Mouse (Mus musculus) intestine, postnatal 0 days (tissue): ENCODE data around the gene Ppard. TPM values are rescaled to one million over a fixed set of nuclear protein-coding genes. Genes with fewer than 3 reads are reported as not detected.

Experiments
- ATAC-seq: fragments of 200-750 bp; cut with Nextera tagmentation; 2 replicates; pipeline ENCODE4 v1.8.0; 2017; ENCODE audit warnings: mild to moderate bottlenecking, moderate TSS enrichment, moderate library complexity
- H3K27ac ChIP-seq: fragments of 300-500 bp; sonication (generic); 2 replicates; pipeline ENCODE4 v1.5.1; 2014; ENCODE audit warnings: mild to moderate bottlenecking, low read depth, low read length, moderate library complexity
- H3K27me3 ChIP-seq: fragments of 300-500 bp; sonication (generic); replicated peaks from 2 replicates; pipeline ENCODE4 v1.6.1; 2014; ENCODE audit warnings: low read length, mixed read lengths; ENCODE audit not compliant: control insufficient read depth, insufficient read depth
- H3K36me3 ChIP-seq: fragments of 300-500 bp; sonication (generic); 2 replicates; pipeline ENCODE4 v1.6.1; 2014; ENCODE audit warnings: mild to moderate bottlenecking, moderate library complexity; ENCODE audit not compliant: control insufficient read depth, insufficient read depth
- H3K4me1 ChIP-seq: fragments of 300-500 bp; sonication (generic); replicated peaks from 2 replicates; pipeline ENCODE4 v1.6.1; 2014; ENCODE audit warnings: antibody characterized with exemption, low read length, mixed read lengths; ENCODE audit not compliant: control insufficient read depth, insufficient read depth
- H3K4me2 ChIP-seq: fragments of 300-500 bp; sonication (generic); replicated peaks from 2 replicates; pipeline ENCODE4 v1.6.1; 2014; ENCODE audit warnings: low read depth, mild to moderate bottlenecking, moderate library complexity
- H3K4me3 ChIP-seq: fragments of 300-500 bp; sonication (generic); 2 replicates; pipeline ENCODE4 v1.5.1; 2014; ENCODE audit warnings: low read depth, low read length
- H3K9ac ChIP-seq: fragments of 300-500 bp; sonication (generic); 2 replicates; pipeline ENCODE4 v1.6.1; 2014; ENCODE audit warnings: mild to moderate bottlenecking, low read depth, low read length
- H3K9me3 ChIP-seq: fragments of 300-500 bp; sonication (generic); 2 replicates; pipeline ENCODE4 v1.6.1; 2016; ENCODE audit warnings: mixed run types; ENCODE audit not compliant: control insufficient read depth
- CTCF ChIP-seq: sonication (generic); IDR thresholded peaks from 2 replicates; pipeline ENCODE4 v1.5.1; 2016; ENCODE audit warnings: low read depth, mild to moderate bottlenecking, control low read depth, antibody characterized with exemption, moderate library complexity
- WGBS: fragments of 180-500 bp; shearing (Covaris S2); extraction: QIAGEN DNeasy Blood & Tissue Kit; methylation state at CpG from one replicate; pipeline ENCODE4 v1.1.7; 2014; 5-methylcytosine and 5-hydroxymethylcytosine counted together
- polyA plus RNA-seq: library from polyadenylated mRNA; unstranded; fragments of >200 nt; fragmentation: Nextera tagmentation; extraction: Ambion mirVana; gene quantifications from 2 replicates; pipeline ENCODE4 v1.2.1, GENCODE M21; 2015

Gene Ppard
- polyA plus RNA-seq, 1 experiment from 2014 or later: 1.7 TPM

DNA sequence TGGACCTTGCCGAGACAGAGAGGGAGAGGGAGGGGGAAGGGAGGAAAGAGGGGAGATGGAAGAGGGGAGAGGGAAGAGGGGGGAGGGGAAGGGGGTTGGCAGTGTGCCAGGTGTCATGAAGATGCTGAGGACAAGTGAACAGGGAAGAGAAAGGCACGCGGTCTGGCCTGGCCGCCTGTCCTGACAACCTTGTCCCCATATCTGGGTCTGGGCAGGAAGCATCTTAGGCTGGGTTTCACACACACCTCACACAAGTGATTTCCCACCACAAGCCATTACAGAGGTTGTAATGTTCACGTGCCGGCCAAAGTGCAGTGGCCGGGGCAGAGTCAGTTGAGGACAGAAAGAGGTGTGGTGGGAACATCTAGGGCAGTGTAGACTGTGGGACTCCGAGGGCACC, 55.1 kb downstream of the Ppard start:
- Histone ChIP-seq H3K27ac (peak overlapping the region; percentile 57; the same call in 1 of the 2 replicates), H3K4me1 (0 out of 2 replicates have a peak, but pooled peaks cover 6% of the 10 kb centered on the region), H3K9ac (no peak overlapping the region), H3K4me3 (no peak overlapping the region), H3K36me3 (peaks cover 6% of the 10 kb centered on the region; the same call in 1 of the 2 replicates), H3K9me3 (no peaks in the 10 kb centered on the region), H3K27me3 (no peaks in the 10 kb centered on the region), H3K4me2 (no peak overlapping the region; the same call in 1 of the 2 replicates)
- no peak for TF ChIP-seq CTCF
- peak; percentile 93 for ATAC-seq
- 27% methylated on average over 8 of the region's 8 CpGs for WGBS

DNA sequence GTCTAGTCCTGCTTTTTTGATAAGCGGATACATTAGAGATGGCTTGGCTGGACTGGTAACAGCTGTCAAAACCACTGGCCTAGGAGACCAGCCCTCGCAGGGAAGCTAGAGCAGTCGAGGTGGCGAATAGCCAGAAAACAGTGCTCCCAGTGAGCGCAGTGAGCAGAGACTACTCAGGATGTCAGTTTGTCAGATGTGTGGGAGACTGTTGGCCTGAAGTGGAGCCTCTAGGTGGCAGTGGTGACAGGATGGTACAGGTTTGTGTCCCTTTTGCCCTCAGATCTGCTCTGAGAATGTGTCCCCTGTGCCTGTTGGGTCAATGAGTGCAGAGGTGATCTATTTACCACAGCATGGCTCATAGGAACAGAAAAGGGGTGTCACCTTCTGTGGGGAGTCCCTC, 55.5 kb downstream of the Ppard start:
- peak; percentile 71 for ATAC-seq
- 39% methylated on average over 5 of the region's 5 CpGs for WGBS
- no peaks in the 10 kb centered on the region for H3K9me3 ChIP-seq
- 0 out of 2 replicates have a peak, but pooled peaks cover 6% of the 10 kb centered on the region for H3K4me1 ChIP-seq
- H3K4me2 ChIP-seq: no peak overlapping the region; the same call in 1 of the 2 replicates
- peak; percentile 72 for TF ChIP-seq CTCF
- peak overlapping the region; percentile 57; the same call in 1 of the 2 replicates for H3K27ac ChIP-seq
- H3K36me3 ChIP-seq: peaks cover 6% of the 10 kb centered on the region; the same call in 1 of the 2 replicates
- no peak overlapping the region for H3K9ac ChIP-seq
- no peak overlapping the region for H3K4me3 ChIP-seq
- H3K27me3 ChIP-seq: no peaks in the 10 kb centered on the region

DNA sequence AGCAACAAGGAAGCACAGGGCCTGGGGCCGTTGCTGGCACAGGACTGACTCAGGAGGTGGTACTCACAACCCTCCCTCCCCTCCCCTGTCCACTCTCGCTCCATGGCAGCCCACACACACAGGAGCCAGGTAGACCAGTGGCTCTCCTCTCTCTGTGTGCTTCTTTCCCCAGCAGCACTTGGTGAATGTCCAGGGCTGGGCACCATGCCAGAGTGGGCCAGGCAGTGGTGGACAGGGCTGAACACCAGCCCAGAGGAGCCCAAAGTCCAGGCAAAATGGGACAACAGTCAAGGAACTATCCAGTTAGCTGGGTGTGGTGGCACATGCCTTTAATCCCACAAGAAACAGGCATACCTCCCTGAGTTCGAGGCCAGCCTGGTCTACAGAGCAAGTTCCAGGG, 57.8 kb downstream of the Ppard start:
- Histone ChIP-seq H3K4me1 (0 out of 2 replicates have a peak, but pooled peaks cover 4% of the 10 kb centered on the region), H3K27ac (no peak overlapping the region), H3K9ac (no peak overlapping the region), H3K36me3 (peaks cover 14% of the 10 kb centered on the region; the same call in 1 of the 2 replicates), H3K4me2 (no peak overlapping the region), H3K9me3 (no peaks in the 10 kb centered on the region), H3K4me3 (no peak overlapping the region), H3K27me3 (no peaks in the 10 kb centered on the region)
- WGBS: 66% methylated on average over 3 of the region's 3 CpGs
- no peak for ATAC-seq
- TF ChIP-seq CTCF: no peak

DNA sequence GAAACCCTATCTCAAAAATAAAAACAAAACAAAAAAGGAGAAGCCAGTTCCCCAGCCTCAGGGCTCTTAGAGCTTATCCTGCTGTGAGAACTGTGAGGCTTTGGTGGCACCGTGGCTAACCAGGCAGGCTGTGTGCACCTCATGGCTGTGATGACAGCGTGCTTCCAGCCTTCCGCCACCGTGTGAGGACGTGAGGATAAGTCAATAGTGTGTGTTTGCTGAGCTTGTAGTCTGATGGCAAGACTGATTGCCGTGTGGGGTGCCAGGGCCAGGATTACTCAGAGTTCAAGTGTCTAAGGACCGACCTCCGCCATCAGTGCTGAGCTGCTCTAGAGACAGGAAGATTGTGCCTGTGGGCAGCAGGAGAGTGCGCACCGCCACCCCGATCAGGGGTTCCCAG, 58.2 kb downstream of the Ppard start:
- ATAC-seq: no peak
- H3K9ac ChIP-seq: no peak overlapping the region
- WGBS: 58% methylated on average over 11 of the region's 11 CpGs
- H3K4me3 ChIP-seq: no peak overlapping the region
- no peaks in the 10 kb centered on the region for H3K27me3 ChIP-seq
- 0 out of 2 replicates have a peak, but pooled peaks cover 4% of the 10 kb centered on the region for H3K4me1 ChIP-seq
- no peaks in the 10 kb centered on the region for H3K9me3 ChIP-seq
- H3K36me3 ChIP-seq: peaks cover 14% of the 10 kb centered on the region; the same call in 1 of the 2 replicates
- no peak for TF ChIP-seq CTCF
- no peak overlapping the region for H3K4me2 ChIP-seq
- H3K27ac ChIP-seq: no peak overlapping the region

DNA sequence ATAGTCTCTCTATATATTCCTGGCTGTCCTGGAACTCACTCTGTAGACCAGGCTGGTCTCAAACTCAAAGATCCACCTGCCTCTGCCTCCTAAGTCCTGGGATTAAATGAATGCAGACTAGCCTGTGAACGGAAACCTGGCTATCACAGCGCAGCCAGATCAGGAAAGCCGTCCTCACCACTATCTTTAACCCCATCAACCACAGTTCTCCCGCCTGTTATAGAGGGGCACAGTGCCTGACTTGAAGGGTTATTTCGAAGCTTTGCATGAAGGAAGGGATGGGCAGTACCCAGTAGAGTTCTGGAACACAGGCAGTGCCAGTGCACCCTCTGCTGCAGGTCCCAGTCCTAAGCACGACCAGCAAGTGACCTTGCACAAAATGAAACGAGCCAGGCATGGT, 58.8 kb downstream of the Ppard start:
- 82% methylated on average over 7 of the region's 7 CpGs for WGBS
- H3K36me3 ChIP-seq: peaks cover 14% of the 10 kb centered on the region; the same call in 1 of the 2 replicates
- no peaks in the 10 kb centered on the region for H3K9me3 ChIP-seq
- no peak overlapping the region for H3K9ac ChIP-seq
- no peak for ATAC-seq
- H3K4me3 ChIP-seq: no peak overlapping the region
- no peaks in the 10 kb centered on the region for H3K27me3 ChIP-seq
- no peak overlapping the region for H3K4me2 ChIP-seq
- 0 out of 2 replicates have a peak, but pooled peaks cover 4% of the 10 kb centered on the region for H3K4me1 ChIP-seq
- no peak for TF ChIP-seq CTCF
- H3K27ac ChIP-seq: no peak overlapping the region

DNA sequence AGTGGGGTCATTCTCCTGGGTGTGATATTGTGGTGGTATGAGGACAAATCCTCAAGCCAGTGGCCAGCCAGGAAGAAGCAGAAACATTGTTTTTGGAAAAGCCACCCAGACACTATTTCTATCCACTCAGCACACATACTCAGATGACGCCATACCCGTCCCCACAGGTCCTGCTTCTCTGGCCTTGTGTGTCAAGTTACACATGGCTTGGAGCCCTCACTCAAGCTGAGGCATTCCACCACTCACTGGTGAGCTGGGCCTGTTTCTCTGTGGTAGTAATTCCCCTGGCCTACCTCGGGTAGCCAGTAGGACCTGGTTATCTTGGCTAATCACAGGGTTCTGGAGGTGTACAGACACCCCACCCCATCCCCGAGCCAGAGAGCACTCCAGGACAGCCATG, 61.2 kb downstream of the Ppard start:
- Histone ChIP-seq H3K27ac (no peak overlapping the region), H3K27me3 (no peaks in the 10 kb centered on the region), H3K9ac (no peak overlapping the region), H3K9me3 (no peaks in the 10 kb centered on the region), H3K4me1 (no peaks in the 10 kb centered on the region), H3K36me3 (peaks cover 32% of the 10 kb centered on the region; the same call in 1 of the 2 replicates), H3K4me2 (no peak overlapping the region), H3K4me3 (no peak overlapping the region)
- ATAC-seq: no peak
- TF ChIP-seq CTCF: no peak
- WGBS: 67% methylated on average over 4 of the region's 4 CpGs
